Mouse (Mus musculus): ENCODE measurements at regions not wholly inside any gene's neighbourhood (a gene's known extent, or its start where the extent isn't known, plus 50 kb on each side); places are given as distances from the start of the nearest gene placed in this dataset.
A peak's percentile ranks its signal among the peaks of the same experiment; 100 is the strongest.
"Not testable (repeated sequence)": the region's sequence is repeated elsewhere in the genome, so short reads cannot be mapped to it uniquely, and the experiment has no call there.

GRCm38 (mm10) chr8:89541231-89541630 is 497.3 kb upstream of the Sall1 start:
- no peak for DNase-seq (ENCODE audit: low read depth)

DNA sequence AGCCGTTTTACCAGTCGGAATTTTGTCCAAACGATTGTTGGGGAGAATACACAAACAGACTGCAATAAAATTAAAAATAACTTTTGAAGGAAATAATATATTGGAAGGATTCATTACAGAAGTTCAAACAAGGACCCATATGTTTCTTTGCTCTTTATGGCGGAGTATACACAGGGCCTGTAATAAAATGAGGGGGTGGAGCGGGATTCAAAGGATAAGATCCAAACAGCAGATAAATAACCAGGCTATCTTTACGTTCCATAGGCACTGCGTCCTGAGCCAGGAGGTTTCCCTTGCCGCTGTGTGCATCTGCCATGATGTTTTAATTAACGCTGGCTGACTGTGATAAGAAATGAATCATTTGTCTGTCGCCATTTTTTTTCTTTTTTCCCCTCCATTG is 490.6 kb upstream of the Sall1 start:
- no peak for DNase-seq (ENCODE audit: low read depth)

GRCm38 (mm10) chr8:89525041-89525440 is 481.1 kb upstream of the Sall1 start:
- DNase-seq (ENCODE audit: low read depth), result no peak

- DNase-seq (ENCODE audit: low read depth), result no peak
These were observed 479.4 kb upstream of the Sall1 start for GRCm38 (mm10) chr8:89523336-89523735.

GRCm38 (mm10) chr8:89516602-89517001 is 472.6 kb upstream of the Sall1 start:
- DNase-seq (ENCODE audit: low read depth), result no peak

GRCm38 (mm10) chr8:89514270-89514669 is 470.3 kb upstream of the Sall1 start:
- no peak for DNase-seq (ENCODE audit: low read depth)

DNA sequence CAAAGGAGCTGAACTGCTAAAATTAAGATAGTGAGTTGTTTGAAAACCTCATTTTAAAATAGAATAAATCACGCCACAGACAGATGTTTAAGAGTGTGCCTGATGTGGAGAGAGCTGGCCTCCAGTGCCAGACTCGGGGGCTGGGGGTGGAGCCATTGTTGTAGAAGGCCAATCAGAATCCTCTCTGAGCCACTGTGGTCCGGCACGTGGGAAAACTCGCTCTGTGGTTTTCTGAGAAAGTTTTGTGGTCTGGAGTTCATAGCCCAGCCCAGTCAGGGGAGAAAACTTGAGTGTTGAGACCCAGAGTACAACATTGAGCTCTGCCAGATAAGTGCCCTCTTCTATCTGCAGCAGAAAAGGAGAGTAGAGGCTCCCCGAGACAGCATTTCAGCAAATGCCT is 463.7 kb upstream of the Sall1 start:
- DNase-seq (ENCODE audit: low read depth), result peak; percentile 3

DNA sequence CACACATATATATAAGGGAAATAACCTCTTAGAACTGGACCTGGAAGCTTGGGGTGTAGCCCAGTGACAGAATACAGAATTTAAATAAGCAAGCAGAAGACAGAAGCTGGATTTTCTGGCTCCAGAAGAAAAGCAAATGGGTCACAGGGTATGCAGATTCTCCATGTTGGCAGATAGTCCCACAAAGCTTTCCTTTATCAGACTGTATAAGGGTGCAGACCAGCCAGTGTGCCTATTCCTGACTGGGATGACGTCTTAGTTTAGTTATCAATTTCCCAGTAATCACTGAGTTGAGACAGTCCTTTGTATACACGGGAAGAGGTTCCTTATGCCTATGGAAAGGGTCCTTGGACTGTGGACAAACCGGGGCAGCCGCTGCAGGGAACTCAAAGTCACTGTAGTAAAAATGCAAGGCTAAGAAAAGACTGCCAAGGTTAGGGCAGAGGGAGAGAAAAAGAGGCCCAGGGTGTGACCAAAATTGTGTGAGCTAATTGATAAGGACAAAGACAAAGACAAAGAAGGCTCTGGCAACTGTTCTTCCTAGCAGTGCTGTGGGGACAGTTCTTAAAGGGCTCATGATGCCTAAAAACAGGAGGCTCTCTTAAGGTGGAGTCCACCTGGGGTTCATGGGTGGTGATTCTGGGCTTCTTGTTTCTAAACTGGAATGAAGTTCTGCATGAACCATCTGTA is 459.7 kb upstream of the Sall1 start:
- no peak for DNase-seq (ENCODE audit: low read depth)

DNA sequence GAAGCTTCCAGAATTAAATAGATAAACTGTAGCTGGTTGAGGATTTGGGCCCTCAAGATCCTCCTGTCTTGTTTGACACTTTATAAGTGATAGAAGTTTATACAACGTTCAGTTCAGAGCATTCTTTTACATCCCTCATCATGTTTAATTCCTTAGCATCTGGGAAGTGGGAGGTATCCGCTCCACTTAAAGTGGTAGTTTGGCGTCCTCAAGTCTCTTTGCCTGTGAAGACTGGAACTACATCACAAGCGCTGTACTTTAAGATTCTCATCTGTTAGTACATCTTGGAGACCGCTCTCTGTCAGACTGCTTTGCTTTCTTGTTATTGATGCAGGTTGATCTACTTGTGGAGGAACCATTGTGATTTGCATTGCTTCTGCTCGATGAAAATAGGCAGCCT is 459.1 kb upstream of the Sall1 start:
- no peak for DNase-seq (ENCODE audit: low read depth)

- no peak for DNase-seq (ENCODE audit: low read depth)
These were observed 457.8 kb upstream of the Sall1 start for GRCm38 (mm10) chr8:89501756-89502155.

GRCm38 (mm10) chr8:89499831-89500230 is 455.9 kb upstream of the Sall1 start:
- no peak for DNase-seq (ENCODE audit: low read depth)

GRCm38 (mm10) chr8:89498088-89498695 is 454.2 kb upstream of the Sall1 start:
- DNase-seq (ENCODE audit: low read depth), result no peak

DNA sequence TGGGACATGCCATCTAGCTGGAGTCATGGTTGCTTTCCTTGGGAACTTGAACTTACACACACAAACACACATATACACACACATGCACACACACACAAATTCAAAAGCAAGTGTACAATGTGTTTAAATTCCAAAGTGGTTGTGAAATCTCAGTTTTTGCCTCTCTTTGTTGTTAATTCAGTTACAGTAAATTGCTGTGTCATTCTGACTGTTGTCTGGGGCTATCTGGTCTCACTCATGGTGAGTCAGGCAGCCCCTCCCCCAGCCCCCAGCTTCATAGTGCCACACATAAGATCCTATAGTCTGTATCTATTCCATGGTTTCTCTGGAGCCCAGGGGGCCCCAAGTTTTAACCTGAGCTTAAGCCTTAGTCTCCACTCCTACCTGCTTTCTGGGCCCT is 448.4 kb upstream of the Sall1 start:
- DNase-seq (ENCODE audit: low read depth), result no peak

DNA sequence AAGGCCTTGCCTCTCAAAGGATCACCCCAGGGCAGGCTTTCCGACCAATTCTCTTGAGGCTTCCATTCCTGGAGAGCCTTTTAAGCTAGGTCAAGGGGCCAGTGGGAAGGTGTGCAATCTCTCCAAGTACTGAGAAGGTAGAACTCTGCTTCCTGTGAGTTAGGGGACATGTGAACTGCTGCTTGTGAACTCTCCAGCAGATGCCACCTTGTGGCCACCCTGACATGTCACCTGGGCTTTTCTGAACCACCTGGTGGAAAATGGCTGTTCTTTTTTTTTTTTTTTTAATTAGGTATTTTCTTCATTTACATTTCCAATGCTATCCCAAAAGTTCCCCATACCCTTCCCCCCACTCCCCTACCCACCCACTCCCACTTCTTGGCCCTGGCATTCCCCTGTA is 438.5 kb upstream of the Sall1 start:
- not testable (repeated sequence) for DNase-seq (ENCODE audit: low read depth)

DNA sequence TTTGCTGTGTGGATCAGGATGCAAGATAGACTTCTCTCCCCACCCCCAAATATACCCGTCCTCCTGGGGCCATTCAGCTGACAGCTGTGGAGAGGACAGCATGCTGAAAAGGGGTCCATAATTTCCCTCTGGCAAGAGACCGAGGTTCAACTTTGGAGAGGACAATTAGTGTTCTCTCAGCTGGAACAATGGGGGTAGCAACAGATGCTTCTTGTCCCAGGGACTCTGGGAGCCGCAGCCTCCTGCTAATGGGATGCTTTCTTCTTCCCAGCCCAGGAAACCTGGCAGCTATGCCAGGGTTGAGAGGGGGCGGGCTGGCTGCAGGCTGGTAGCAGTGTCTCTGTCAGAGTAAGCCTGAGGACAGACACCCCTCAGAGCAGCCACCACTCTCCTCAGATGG is 433.0 kb upstream of the Sall1 start:
- DNase-seq (ENCODE audit: low read depth), result no peak

- DNase-seq (ENCODE audit: low read depth), result no peak
These were observed 427.2 kb upstream of the Sall1 start for GRCm38 (mm10) chr8:89471116-89471515.

- no peak for DNase-seq (ENCODE audit: low read depth)
These were observed 424.8 kb upstream of the Sall1 start for GRCm38 (mm10) chr8:89468782-89469220.

GRCm38 (mm10) chr8:89465211-89465753 is 421.3 kb upstream of the Sall1 start:
- DNase-seq (ENCODE audit: low read depth), result no peak

DNA sequence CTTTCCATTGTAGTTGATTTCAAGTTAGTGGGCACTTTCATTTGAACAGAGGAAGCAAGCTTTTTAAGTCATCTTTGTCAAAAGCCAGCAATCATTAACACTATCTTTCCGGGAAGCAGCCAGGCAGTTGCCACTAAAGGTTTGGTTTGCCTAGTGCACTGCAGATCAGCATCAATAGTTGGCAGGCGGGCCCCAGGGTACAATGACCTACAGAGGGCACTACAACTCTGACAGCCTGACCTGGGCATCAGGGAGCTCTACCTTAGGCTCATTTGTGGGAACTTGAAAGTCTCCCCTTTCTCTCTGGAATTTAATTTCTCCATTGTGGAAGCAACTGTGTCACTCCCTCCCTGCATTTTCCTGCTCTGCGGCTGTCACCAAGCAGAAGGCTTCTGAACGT is 412.6 kb upstream of the Sall1 start:
- DNase-seq (ENCODE audit: low read depth), result no peak

- DNase-seq (ENCODE audit: low read depth), result no peak
These were observed 411.8 kb upstream of the Sall1 start for GRCm38 (mm10) chr8:89455731-89456130.

DNA sequence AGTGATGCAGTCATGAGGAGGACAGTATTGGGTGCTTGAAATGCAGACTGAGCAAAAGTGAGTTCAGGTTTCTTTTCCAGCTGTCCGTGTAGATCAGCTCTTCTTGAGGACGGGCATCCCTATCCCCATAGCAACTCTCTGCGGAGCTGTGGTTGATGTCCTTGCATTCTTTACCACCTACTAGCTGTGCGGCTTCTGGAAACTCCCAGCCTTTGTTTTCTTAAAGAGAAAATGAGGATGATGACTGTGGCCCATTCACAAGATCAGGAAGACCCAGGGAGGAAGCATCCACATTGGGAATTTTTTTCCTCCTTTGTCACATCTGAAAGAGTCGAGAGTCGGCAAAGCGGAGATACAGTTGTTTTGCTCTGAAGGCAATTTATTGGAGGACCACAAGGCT is 410.2 kb upstream of the Sall1 start:
- DNase-seq (ENCODE audit: low read depth), result no peak

- DNase-seq (ENCODE audit: low read depth), result no peak
These were observed 409.8 kb upstream of the Sall1 start for GRCm38 (mm10) chr8:89453724-89454123.

- DNase-seq (ENCODE audit: low read depth), result no peak
These were observed 400.5 kb upstream of the Sall1 start for GRCm38 (mm10) chr8:89444466-89444865.

- DNase-seq (ENCODE audit: low read depth), result no peak
These were observed 395.3 kb upstream of the Sall1 start for GRCm38 (mm10) chr8:89439304-89439703.

All from fibroblast of lung, adult 2 months (primary cell).